Mouse (Mus musculus) erythroblast, embryonic 14.5 days (primary cell): ENCODE measurements around the gene Csnk2a2.

Experiments
- GATA1 ChIP-seq: IDR thresholded peaks from 2 replicates; pipeline ENCODE4 v1.6.1; 2012; ENCODE audit warnings: low read length, inconsistent platforms, mixed read lengths
- TAL1 ChIP-seq: IDR thresholded peaks from 3 replicates; pipeline ENCODE4 v1.6.1; 2012; ENCODE audit warnings: low read length, inconsistent platforms, mixed read lengths

DNA sequence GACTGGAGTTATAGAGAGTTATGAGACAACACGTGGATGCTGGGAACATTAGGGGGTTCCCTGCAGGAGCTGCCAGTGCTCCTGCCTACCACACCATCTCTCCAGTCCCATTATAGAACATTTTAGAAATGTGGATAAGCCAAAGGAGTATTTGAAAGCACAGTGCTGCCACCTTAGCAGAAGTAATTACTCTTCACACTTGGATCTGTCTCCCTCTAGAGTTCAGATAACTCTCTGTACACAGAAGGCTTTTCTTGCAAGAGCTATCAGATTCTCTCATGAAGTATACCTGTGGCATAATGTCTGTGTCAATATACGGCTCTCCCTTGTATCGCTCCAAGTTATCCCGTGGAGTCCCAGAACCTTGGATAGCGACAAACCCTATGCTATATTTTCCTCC lies 49.6 kb upstream of the Csnk2a2 start:
- TF ChIP-seq GATA1 (no peak), TAL1 (no peak)
